ENCODE assay signal across 16 mouse cellular contexts in genomic region chr1:37633516-37633915, GRCm38 (mm10).
"Had no signal": no experiment of that assay in that cellular context is flagged by ENCODE, and none has a peak within 500 bp of the region (broad histone marks: within the 10 kb centered on the region; RNA-seq: fewer than 3 reads in every experiment).

No protein-coding gene starts in this region.

- H3K9me3 ChIP-seq: limb, embryonic 15.5 days; liver, embryonic 12.5 days; midbrain, embryonic 15.5 days; neural tube, embryonic 12.5 days; stomach, embryonic 15.5 days had no signal

- H3K4me2 ChIP-seq: limb, embryonic 15.5 days; liver, embryonic 12.5 days; lung, embryonic 14.5 days; midbrain, embryonic 11.5 days; midbrain, embryonic 15.5 days; neural tube, embryonic 12.5 days; stomach, embryonic 15.5 days had no signal

- ATAC-seq: liver, embryonic 12.5 days; midbrain, embryonic 15.5 days had no signal

- H3K36me3 ChIP-seq: limb, embryonic 15.5 days; liver, embryonic 12.5 days; midbrain, embryonic 15.5 days; neural tube, embryonic 12.5 days; stomach, embryonic 15.5 days had no signal

- H3K4me3 ChIP-seq: limb, embryonic 15.5 days; liver, embryonic 12.5 days; megakaryocyte, embryonic 14.5 days; midbrain, embryonic 15.5 days; neural tube, embryonic 12.5 days; stomach, embryonic 15.5 days had no signal

- DNase-seq: kidney, postnatal 36 days; layer of hippocampus, adult 9-11 months; layer of hippocampus, postnatal 36 days; lung, embryonic 14.5 days; lung, postnatal 14 days; right cerebral cortex, postnatal 4 days; thymus, adult 18-20 months; thymus, postnatal 14 days had no signal

- H3K27me3 ChIP-seq: limb, embryonic 15.5 days; midbrain, embryonic 15.5 days; neural tube, embryonic 12.5 days; stomach, embryonic 15.5 days had no signal

- H3K9ac ChIP-seq: limb, embryonic 15.5 days; liver, embryonic 12.5 days; lung, embryonic 14.5 days; midbrain, embryonic 15.5 days; neural tube, embryonic 12.5 days; stomach, embryonic 15.5 days had no signal

- H3K27ac ChIP-seq: limb, embryonic 15.5 days; liver, embryonic 12.5 days; macrophage; midbrain, embryonic 15.5 days; neural tube, embryonic 12.5 days; stomach, embryonic 15.5 days had no signal

- H3K4me1 ChIP-seq: liver, embryonic 12.5 days; midbrain, embryonic 15.5 days; neural tube, embryonic 12.5 days; stomach, embryonic 15.5 days had no signal
